Mouse (Mus musculus): ENCODE data around the gene Arhgef3.

- TF ChIP-seq CTCF (IDR thresholded peaks at IDR 0.05; ENCODE audit: low read depth) = no peak
- TF ChIP-seq EP300 (IDR thresholded peaks at IDR 0.05; ENCODE audit: low read depth) = no peak
Measured at GRCm38 (mm10) chr14:27391776-27392308, 277.1 kb downstream of the Arhgef3 start.
